32 mouse cellular contexts compared by ENCODE assay signal in the genomic region with DNA sequence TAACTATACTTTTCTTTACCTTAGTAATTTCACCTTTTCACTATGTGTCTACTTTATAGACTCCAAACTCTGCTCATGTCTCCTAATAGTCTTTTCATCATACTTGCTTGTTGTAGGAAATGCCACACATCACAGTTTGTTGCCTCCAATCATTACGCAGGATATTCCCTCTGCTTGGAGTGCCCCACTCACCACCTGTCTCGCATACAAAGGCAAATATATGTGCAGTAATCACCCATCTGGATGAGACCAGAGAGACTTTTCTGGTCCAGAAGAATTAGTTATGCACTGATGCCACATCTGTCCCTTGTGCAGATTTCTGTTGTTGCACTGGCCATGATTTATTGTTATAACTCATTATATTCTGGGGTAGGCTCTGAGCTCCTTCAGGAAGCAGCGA.
"Had no signal": no experiment of that assay in that cellular context is flagged by ENCODE, and none has a peak within 500 bp of the region (broad histone marks: within the 10 kb centered on the region; RNA-seq: fewer than 3 reads in every experiment).

No protein-coding gene starts in this region.

- H3K4me3 ChIP-seq: left cerebral cortex, adult 2 months; limb, embryonic 10.5 days; limb, embryonic 12.5 days; limb, embryonic 13.5 days; limb, embryonic 15.5 days; liver, embryonic 12.5 days; liver, embryonic 13.5 days; liver, embryonic 15.5 days; lung, embryonic 15.5 days; megakaryocyte, embryonic 14.5 days; midbrain, embryonic 10.5 days; midbrain, embryonic 12.5 days; midbrain, embryonic 13.5 days; midbrain, embryonic 15.5 days; myocyte had no signal

- H3K4me2 ChIP-seq: limb, embryonic 12.5 days; limb, embryonic 13.5 days; limb, embryonic 15.5 days; liver, embryonic 11.5 days; liver, embryonic 12.5 days; liver, embryonic 13.5 days; liver, embryonic 15.5 days; lung, embryonic 14.5 days; lung, embryonic 15.5 days; midbrain, embryonic 11.5 days; midbrain, embryonic 12.5 days; midbrain, embryonic 13.5 days; midbrain, embryonic 15.5 days had no signal

- H3K36me3 ChIP-seq: limb, embryonic 10.5 days; limb, embryonic 12.5 days; limb, embryonic 13.5 days; limb, embryonic 15.5 days; liver, embryonic 12.5 days; liver, embryonic 13.5 days; liver, embryonic 15.5 days; lung, embryonic 15.5 days; midbrain, embryonic 10.5 days; midbrain, embryonic 12.5 days; midbrain, embryonic 13.5 days; midbrain, embryonic 15.5 days had no signal

- DNase-seq: left cerebral cortex, postnatal 4 days; liver; liver, embryonic 13.5 days; liver, postnatal 0 days; lung, adult 18-20 months; lung, adult 2 months; lung, embryonic 14.5 days; lung, postnatal 10 days; lung, postnatal 14 days; lung, postnatal 36 days; lung, postnatal 4 days; midbrain, embryonic 14.5 days had no signal

- ATAC-seq: liver, embryonic 12.5 days; liver, postnatal 0 days; lung, postnatal 0 days; midbrain, embryonic 13.5 days; midbrain, embryonic 15.5 days; midbrain, embryonic 16.5 days had no signal

- H3K27ac ChIP-seq: left cerebral cortex, adult 2 months; limb, embryonic 10.5 days; limb, embryonic 12.5 days; limb, embryonic 13.5 days; limb, embryonic 15.5 days; liver, embryonic 12.5 days; liver, embryonic 13.5 days; liver, embryonic 14.5 days; liver, embryonic 15.5 days; lung, embryonic 15.5 days; macrophage; midbrain, embryonic 10.5 days; midbrain, embryonic 12.5 days; midbrain, embryonic 13.5 days; midbrain, embryonic 15.5 days had no signal

- H3K9me3 ChIP-seq: limb, embryonic 10.5 days; limb, embryonic 12.5 days; limb, embryonic 13.5 days; limb, embryonic 15.5 days; liver, embryonic 12.5 days; liver, embryonic 15.5 days; lung, embryonic 15.5 days; megakaryocyte, embryonic 14.5 days; midbrain, embryonic 10.5 days; midbrain, embryonic 12.5 days; midbrain, embryonic 13.5 days; midbrain, embryonic 15.5 days had no signal

- H3K4me1 ChIP-seq: liver, embryonic 12.5 days; liver, embryonic 13.5 days; liver, embryonic 15.5 days; lung, embryonic 15.5 days; megakaryocyte, embryonic 14.5 days; midbrain, embryonic 12.5 days; midbrain, embryonic 13.5 days; midbrain, embryonic 15.5 days had no signal

- H3K9ac ChIP-seq: limb, embryonic 12.5 days; limb, embryonic 13.5 days; limb, embryonic 15.5 days; liver, embryonic 12.5 days; liver, embryonic 13.5 days; liver, embryonic 14.5 days; liver, embryonic 15.5 days; liver, postnatal 0 days; lung, embryonic 14.5 days; lung, embryonic 15.5 days; midbrain, embryonic 12.5 days; midbrain, embryonic 13.5 days; midbrain, embryonic 15.5 days had no signal

- H3K27me3 ChIP-seq: limb, embryonic 12.5 days; limb, embryonic 13.5 days; limb, embryonic 15.5 days; liver, embryonic 12.5 days; liver, embryonic 13.5 days; liver, embryonic 15.5 days; lung, embryonic 15.5 days; megakaryocyte, embryonic 14.5 days; midbrain, embryonic 12.5 days; midbrain, embryonic 13.5 days; midbrain, embryonic 15.5 days had no signal
